Mouse (Mus musculus) CH12.LX (cell line): ENCODE measurements around the gene Unk. TPM values are rescaled to one million over a fixed set of nuclear protein-coding genes. Genes with fewer than 3 reads are reported as not detected.
A peak's percentile ranks its signal among the peaks of the same experiment; 100 is the strongest.

ENCODE experiments used
- DNase-seq: peaks from one replicate; pipeline ENCODE4 v3.0.0-alpha.2; 2013; ENCODE audit errors: extremely low read depth
- H3K27ac ChIP-seq: 2 replicates; pipeline ENCODE4 v1.5.1; 2012; ENCODE audit warnings: low read depth, mild to moderate bottlenecking, control low read depth, moderate library complexity; ENCODE audit not compliant: insufficient read depth
- H3K27me3 ChIP-seq: replicated peaks from 2 replicates; pipeline ENCODE3; 2012; ENCODE audit warnings: inconsistent platforms
- H3K36me3 ChIP-seq, 2 experiments: replicated peaks in 1 of 2; 2 replicates each; pipeline versions ENCODE3 to v1.6.1; 2012; ENCODE audit warnings: inconsistent platforms in 1 of 2, low read length in 1 of 2, mild to moderate bottlenecking in 1 of 2, mixed read lengths in 1 of 2, moderate library complexity in 1 of 2; ENCODE audit not compliant: control insufficient read depth in 1 of 2, insufficient read depth in 1 of 2
- H3K4me1 ChIP-seq, 2 experiments: 2 replicates each; pipeline ENCODE4 v1.6.1; 2012; ENCODE audit warnings: inconsistent platforms in 1 of 2, moderate library complexity in 1 of 2; ENCODE audit not compliant: insufficient read depth in 2 of 2, control insufficient read depth in 1 of 2
- H3K4me2 ChIP-seq: 2 replicates; pipeline ENCODE4 v1.6.1; 2012; ENCODE audit warnings: low read depth, mild to moderate bottlenecking, control low read depth; ENCODE audit not compliant: poor library complexity, insufficient read depth, severe bottlenecking
- H3K4me3 ChIP-seq, 3 experiments: fragments of 150-350 bp in 1 of 3; sonication (generic) in 1 of 3; replicated peaks in 1 of 3; 2 replicates each; pipeline versions ENCODE3 to v1.5.1; 2011 to 2012; ENCODE audit warnings: low read depth in 2 of 3, low read length in 2 of 3, mild to moderate bottlenecking in 2 of 3, moderate library complexity in 2 of 3, control low read depth in 1 of 3, improper control_type of control experiment in 1 of 3, inconsistent platforms in 1 of 3, mixed read lengths in 1 of 3; ENCODE audit not compliant: poor library complexity in 1 of 3
- H3K79me2 ChIP-seq: replicated peaks from 2 replicates; pipeline ENCODE4 v1.6.1; 2012; ENCODE audit warnings: mild to moderate bottlenecking, moderate library complexity; ENCODE audit not compliant: control insufficient read depth, poor library complexity, insufficient read depth, severe bottlenecking; ENCODE audit errors: extremely low read depth
- H3K9ac ChIP-seq: 2 replicates; pipeline ENCODE4 v1.6.1; 2012; ENCODE audit warnings: low read depth, mild to moderate bottlenecking, control low read depth, moderate library complexity; ENCODE audit not compliant: insufficient read depth
- H3K9me3 ChIP-seq: replicated peaks from 2 replicates; pipeline ENCODE3; 2012; ENCODE audit warnings: low read length, inconsistent platforms, mixed read lengths
- BHLHE40 ChIP-seq: IDR thresholded peaks from 2 replicates; pipeline ENCODE4 v1.6.1; 2011; ENCODE audit warnings: mild to moderate bottlenecking, low read depth, low read length, improper control_type of control experiment
- CHD1 ChIP-seq: IDR thresholded peaks from 2 replicates; pipeline ENCODE4 v1.6.1; 2012; ENCODE audit warnings: low read depth, low read length, improper control_type of control experiment, inconsistent platforms
- CTCF ChIP-seq, 2 experiments: IDR thresholded peaks in 1 of 2; conservative IDR thresholded peaks in 1 of 2; 2 replicates each; pipeline ENCODE4 v1.5.1; 2011 to 2012; ENCODE audit warnings: low read depth in 2 of 2, low read length in 2 of 2, improper control_type of control experiment in 1 of 2, inconsistent platforms in 1 of 2, mild to moderate bottlenecking in 1 of 2, moderate library complexity in 1 of 2
- E2F4 ChIP-seq: IDR thresholded peaks from 2 replicates; pipeline ENCODE4 v1.6.1; 2011; ENCODE audit warnings: low read depth, low read length, improper control_type of control experiment; ENCODE audit not compliant: insufficient replicate concordance
- EP300 ChIP-seq: IDR thresholded peaks from 2 replicates; pipeline ENCODE4 v1.6.1; 2011; ENCODE audit warnings: low read length, improper control_type of control experiment
- ETS1 ChIP-seq: conservative IDR thresholded peaks from 2 replicates; pipeline ENCODE4 v1.6.1; 2012; ENCODE audit warnings: low read depth, mild to moderate bottlenecking, inconsistent platforms, low read length, improper control_type of control experiment, moderate library complexity
- GABPA ChIP-seq: IDR thresholded peaks from 2 replicates; pipeline ENCODE4 v1.6.1; 2012; ENCODE audit warnings: low read depth, low read length, improper control_type of control experiment, inconsistent platforms; ENCODE audit not compliant: insufficient replicate concordance
- JUN ChIP-seq: IDR thresholded peaks from 2 replicates; pipeline ENCODE4 v1.6.1; 2011; ENCODE audit warnings: low read depth, mild to moderate bottlenecking, low read length, improper control_type of control experiment, moderate library complexity; ENCODE audit not compliant: insufficient read depth
- KAT2A ChIP-seq: IDR thresholded peaks from 2 replicates; pipeline ENCODE4 v1.6.1; 2012; ENCODE audit warnings: low read length, improper control_type of control experiment, inconsistent platforms; ENCODE audit not compliant: insufficient replicate concordance
- MAX ChIP-seq: IDR thresholded peaks from 2 replicates; pipeline ENCODE4 v1.6.1; 2011; ENCODE audit warnings: low read length, improper control_type of control experiment
- MAZ ChIP-seq: IDR thresholded peaks from 2 replicates; pipeline ENCODE4 v1.6.1; 2012; ENCODE audit warnings: low read depth, mild to moderate bottlenecking, inconsistent platforms, low read length, improper control_type of control experiment, moderate library complexity
- MXI1 ChIP-seq: IDR thresholded peaks from 2 replicates; pipeline ENCODE4 v1.6.1; 2011; ENCODE audit warnings: mild to moderate bottlenecking, low read depth, low read length, improper control_type of control experiment
- MYC ChIP-seq: IDR thresholded peaks from 2 replicates; pipeline ENCODE4 v1.6.1; 2011; ENCODE audit warnings: low read depth, mild to moderate bottlenecking, improper control_type of control experiment, low read length
- POLR2A ChIP-seq: IDR thresholded peaks from 2 replicates; pipeline ENCODE4 v1.6.1; 2011; ENCODE audit warnings: low read depth, mild to moderate bottlenecking, improper control_type of control experiment, low read length
- POLR2AphosphoS2 ChIP-seq: IDR thresholded peaks from 2 replicates; pipeline ENCODE4 v1.6.1; 2011; ENCODE audit warnings: low read depth, low read length, improper control_type of control experiment
- SIN3A ChIP-seq: IDR thresholded peaks from 2 replicates; pipeline ENCODE4 v1.6.1; 2012; ENCODE audit warnings: low read length, improper control_type of control experiment, inconsistent platforms
- TBP ChIP-seq: conservative IDR thresholded peaks from 2 replicates; pipeline ENCODE4 v1.6.1; 2011; ENCODE audit warnings: low read depth, low read length, improper control_type of control experiment
- TCF12 ChIP-seq: IDR thresholded peaks from 2 replicates; pipeline ENCODE4 v1.6.1; 2014; ENCODE audit warnings: low read depth, mild to moderate bottlenecking, inconsistent platforms, low read length, improper control_type of control experiment
- USF1 ChIP-seq: IDR thresholded peaks from 2 replicates; pipeline ENCODE4 v1.6.1; 2014; ENCODE audit warnings: low read depth, mild to moderate bottlenecking, inconsistent platforms, low read length, improper control_type of control experiment
- USF2 ChIP-seq: conservative IDR thresholded peaks from 2 replicates; pipeline ENCODE4 v1.6.1; 2011; ENCODE audit warnings: low read depth, low read length, improper control_type of control experiment
- ZC3H11A ChIP-seq: IDR thresholded peaks from 2 replicates; pipeline ENCODE4 v1.6.1; 2012; ENCODE audit warnings: low read depth, mild to moderate bottlenecking, inconsistent platforms, low read length, improper control_type of control experiment
- dilution Hi-C: fragments of 300-500 bp; cut with MboI; formaldehyde crosslinking; loops from 2 replicates; pipeline ENCODE4 v1.14.3; 2020; ENCODE audit warnings: low sequenced_read_pairs; ENCODE audit not compliant: extremely low pct_unique_long_range_greater_than_20kb, extremely low pct_ligation_motif_present
- in situ Hi-C: fragments of 300-500 bp; cut with MboI; formaldehyde crosslinking; loops from 3 replicates; pipeline ENCODE4 v1.14.3; 2019; ENCODE audit warnings: low sequenced_read_pairs, low pct_ligation_motif_present, low pct_unique_long_range_greater_than_20kb, mixed read lengths
- polyA plus RNA-seq: library from polyadenylated mRNA; unstranded; fragments of >175 nt; gene quantifications from 2 replicates; pipeline ENCODE4 v1.2.1, GENCODE M21; 2012; ENCODE audit warnings: low read depth; ENCODE audit not compliant: insufficient read length
- total RNA-seq, 2 experiments: library from RNA; depleted of rRNA; stranded (reverse); fragments of 300-350 nt in 1 of 2; fragments of >200 nt in 1 of 2; gene quantifications; 2 replicates each; pipeline ENCODE4 v1.2.3; 2012 to 2014

The Unk gene
- total and polyA plus RNA-seq, 3 experiments = 20.9 to 35.0 (median 24.7) TPM

DNA sequence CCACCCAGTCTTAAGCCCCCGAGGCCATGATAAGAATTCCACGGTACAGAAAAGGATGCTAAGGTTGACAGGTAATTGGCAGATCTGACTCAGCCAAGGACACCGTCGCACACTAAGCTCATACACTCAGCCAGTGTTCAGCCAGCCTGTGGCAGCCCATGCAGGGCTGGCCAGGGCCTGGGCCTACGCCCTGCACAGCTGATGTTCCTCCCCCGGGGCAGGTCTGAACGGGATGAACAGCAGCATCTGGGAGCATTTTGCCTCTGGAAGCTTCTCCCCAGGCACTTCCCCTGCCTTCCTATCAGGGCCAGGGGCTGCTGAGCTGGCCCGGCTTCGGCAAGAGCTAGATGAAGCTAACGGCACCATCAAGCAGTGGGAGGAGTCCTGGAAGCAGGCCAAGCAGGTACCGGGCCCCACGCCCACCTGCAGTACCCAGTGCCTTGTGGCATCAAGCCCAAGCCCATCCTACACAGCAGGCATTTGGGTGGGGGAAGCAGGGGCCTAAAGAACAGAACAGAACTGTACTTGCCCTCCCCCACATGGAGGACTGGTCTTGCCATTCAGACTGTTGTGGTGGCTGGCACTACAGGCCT, 28.0 kb downstream of the Unk start:
- no peak overlapping the region for H3K4me3 ChIP-seq
- TF ChIP-seq MXI1 (no peak), TCF12 (no peak), USF1 (no peak), KAT2A (no peak), USF2 (no peak), MAX (no peak), ETS1 (no peak), SIN3A (no peak)
- DNase-seq = no peak
- dilution Hi-C loops (no loop called here), in situ Hi-C loops (no loop called here)
- H3K4me1 ChIP-seq = peaks cover 0 to 27% of the 10 kb centered on the region in 2 experiments; a peak in 2 of 4 replicates
- H3K9me3 ChIP-seq = no peaks in the 10 kb centered on the region
- no peaks in the 10 kb centered on the region for H3K79me2 ChIP-seq
- H3K27me3 ChIP-seq = no peaks in the 10 kb centered on the region
- H3K36me3 ChIP-seq = peaks cover 93 to 100% of the 10 kb centered on the region in 2 experiments
- no peak overlapping the region for H3K27ac ChIP-seq
- H3K4me2 ChIP-seq = no peak overlapping the region
- H3K9ac ChIP-seq = no peak overlapping the region

- in situ Hi-C loops = no loop called here
- Histone ChIP-seq H3K79me2 (no peaks in the 10 kb centered on the region), H3K4me2 (no peak overlapping the region), H3K9me3 (no peaks in the 10 kb centered on the region), H3K4me1 (peaks cover 0 to 27% of the 10 kb centered on the region in 2 experiments; a peak in 2 of 4 replicates), H3K27ac (no peak overlapping the region), H3K4me3 (no peak overlapping the region), H3K27me3 (no peaks in the 10 kb centered on the region), H3K36me3 (peaks cover 88 to 100% of the 10 kb centered on the region in 2 experiments), H3K9ac (no peak overlapping the region)
- no peak for TF ChIP-seq TBP
- TF ChIP-seq JUN = no peak
- TF ChIP-seq POLR2AphosphoS2 = 0 out of 2 replicates have a peak, but pooled peaks have one; percentile 29
- dilution Hi-C loops = no loop called here
- no peak for DNase-seq
Observed at GRCm38 (mm10) chr11:116058868-116059690, 29.0 kb downstream of the Unk start.

DNA sequence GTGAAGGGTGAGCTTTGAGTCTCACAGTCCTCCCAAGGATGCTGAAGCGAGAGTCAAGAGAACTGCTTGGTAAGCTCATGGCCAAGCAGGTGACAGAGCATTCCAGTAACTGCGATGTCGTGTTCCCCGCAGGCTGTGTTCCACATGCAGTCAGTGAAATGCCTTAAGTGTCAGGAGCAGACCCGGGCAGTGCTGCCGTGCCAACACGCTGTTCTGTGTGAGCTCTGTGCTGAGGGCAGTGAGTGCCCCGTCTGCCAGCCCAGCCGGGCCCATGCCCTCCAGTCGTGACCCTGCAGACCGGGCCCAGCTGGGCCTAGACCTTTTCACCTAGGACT, 29.5 kb downstream of the Unk start:
- Histone ChIP-seq H3K4me2 (no peak overlapping the region), H3K27me3 (no peaks in the 10 kb centered on the region), H3K27ac (no peak overlapping the region), H3K79me2 (no peaks in the 10 kb centered on the region), H3K4me3 (no peak overlapping the region), H3K4me1 (peaks cover 0 to 27% of the 10 kb centered on the region in 2 experiments; a peak in 2 of 4 replicates), H3K36me3 (peaks cover 82 to 100% of the 10 kb centered on the region in 2 experiments), H3K9me3 (no peaks in the 10 kb centered on the region), H3K9ac (no peak overlapping the region)
- dilution Hi-C loops = no loop called here
- DNase-seq = no peak
- in situ Hi-C loops = no loop called here
- TF ChIP-seq MAZ (no peak), USF1 (no peak), MXI1 (no peak), BHLHE40 (no peak), MYC (no peak), KAT2A (no peak), CHD1 (no peak), ZC3H11A (no peak), POLR2A (no peak), E2F4 (no peak), USF2 (no peak), GABPA (no peak), EP300 (no peak), JUN (no peak), CTCF (conservative IDR thresholded peaks at IDR 0.05 in 1 of 2, IDR thresholded peaks at IDR 0.05 in 1 of 2; ENCODE audit: low read depth in 2 of 2, low read length in 2 of 2) (no peak)
